Mouse (Mus musculus) stomach, postnatal 0 days (tissue): ENCODE results near the gene Nfe2l1. TPM values are rescaled to one million over a fixed set of nuclear protein-coding genes. Genes with fewer than 3 reads are reported as not detected.

Experiments used
- ATAC-seq: fragments of 200-750 bp; cut with Nextera tagmentation; 2 replicates; pipeline ENCODE4 v1.8.0; 2017; ENCODE audit not compliant: low FRiP score, low TSS enrichment
- DNase-seq: peaks from one replicate; pipeline ENCODE4 v3.0.0-alpha.2; 2016; ENCODE audit warnings: low spot score
- H3K27ac ChIP-seq: fragments of 300-500 bp; sonication (generic); replicated peaks from 2 replicates; pipeline ENCODE4 v1.5.1; 2014; ENCODE audit warnings: mild to moderate bottlenecking, control low read depth
- H3K27me3 ChIP-seq: fragments of 300-500 bp; sonication (generic); 2 replicates; pipeline ENCODE4 v1.6.1; 2014; ENCODE audit warnings: low read length; ENCODE audit not compliant: control insufficient read depth, insufficient read depth
- H3K36me3 ChIP-seq: fragments of 300-500 bp; sonication (generic); 2 replicates; pipeline ENCODE4 v1.6.1; 2014; ENCODE audit warnings: low read length, mixed read lengths; ENCODE audit not compliant: control insufficient read depth, insufficient read depth
- H3K4me1 ChIP-seq: fragments of 300-500 bp; sonication (generic); replicated peaks from 2 replicates; pipeline ENCODE4 v1.6.1; 2014; ENCODE audit warnings: antibody characterized with exemption; ENCODE audit not compliant: control insufficient read depth, insufficient read depth
- H3K4me2 ChIP-seq: fragments of 300-500 bp; sonication (generic); replicated peaks from 2 replicates; pipeline ENCODE4 v1.6.1; 2014; ENCODE audit warnings: low read depth, mild to moderate bottlenecking, control low read depth, moderate library complexity
- H3K4me3 ChIP-seq: fragments of 300-500 bp; sonication (generic); 2 replicates; pipeline ENCODE4 v1.5.1; 2014; ENCODE audit warnings: low read depth, low read length, control low read depth
- H3K9ac ChIP-seq: fragments of 300-500 bp; sonication (generic); 2 replicates; pipeline ENCODE4 v1.6.1; 2014; ENCODE audit warnings: mild to moderate bottlenecking, low read length, control low read depth, mixed read lengths
- H3K9me3 ChIP-seq: fragments of 300-500 bp; sonication (generic); 2 replicates; pipeline ENCODE4 v1.6.1; 2016; ENCODE audit warnings: low read length; ENCODE audit not compliant: control insufficient read depth
- CTCF ChIP-seq: IDR thresholded peaks from 2 replicates; pipeline ENCODE4 v1.5.1; 2016; ENCODE audit warnings: antibody characterized with exemption, low read depth, mild to moderate bottlenecking, moderate library complexity
- EP300 ChIP-seq: optimal IDR thresholded peaks from 2 replicates; pipeline ENCODE3; 2016; ENCODE audit warnings: antibody characterized with exemption
- WGBS: fragments of 180-500 bp; shearing (Covaris S2); extraction: QIAGEN DNeasy Blood & Tissue Kit; methylation state at CpG from one replicate; pipeline ENCODE4 v1.1.7; 2014; 5-methylcytosine and 5-hydroxymethylcytosine counted together
- microRNA counts: library from miRNA; unstranded; fragments of <30 nt; microRNA quantifications from one replicate; lab custom pipeline; 2015
- microRNA-seq: library from miRNA; unstranded; fragments of <30 nt; microRNA quantifications from one replicate; pipeline ENCODE4, GENCODE M21; 2016
- polyA plus RNA-seq: library from polyadenylated mRNA; unstranded; fragments of >200 nt; fragmentation: Nextera tagmentation; extraction: Ambion mirVana; gene quantifications from 2 replicates; pipeline ENCODE4 v1.2.1, GENCODE M21; 2015

Gene Nfe2l1
- polyA plus RNA-seq, 1 experiment from 2014 or later: 35.6 TPM

GRCm38 (mm10) chr11:96771274-96771975 is 58.3 kb downstream of the Nfe2l1 start:
- TF ChIP-seq EP300 (no peak), CTCF (no peak)
- WGBS: 93% methylated on average over 9 of the region's 9 CpGs
- Histone ChIP-seq H3K4me2 (no peak overlapping the region), H3K4me3 (no peak overlapping the region), H3K27me3 (no peaks in the 10 kb centered on the region), H3K9ac (no peak overlapping the region), H3K9me3 (no peaks in the 10 kb centered on the region), H3K4me1 (no peaks in the 10 kb centered on the region), H3K27ac (no peak overlapping the region), H3K36me3 (peaks cover 14% of the 10 kb centered on the region; the same call in 1 of the 2 replicates)
- ATAC-seq: no peak
- DNase-seq: no peak

GRCm38 (mm10) chr11:96768240-96768639 is 61.5 kb downstream of the Nfe2l1 start:
- peak overlapping the region; percentile 40 for H3K27ac ChIP-seq
- DNase-seq (no peak), ATAC-seq (no peak)
- no peak overlapping the region for H3K4me2 ChIP-seq
- no peak overlapping the region for H3K4me3 ChIP-seq
- H3K27me3 ChIP-seq: no peaks in the 10 kb centered on the region
- no peak overlapping the region for H3K9ac ChIP-seq
- H3K4me1 ChIP-seq: no peaks in the 10 kb centered on the region
- peaks cover 14% of the 10 kb centered on the region; the same call in 1 of the 2 replicates for H3K36me3 ChIP-seq
- 55% methylated on average over 9 of the region's 9 CpGs for WGBS
- TF ChIP-seq EP300: no peak
- H3K9me3 ChIP-seq: no peaks in the 10 kb centered on the region

MicroRNA genes within 50 kb of the gene (microRNA counts, 519-probe panel; counts per million panel counts)
- 6,538 counts per million, percentile 84 among the panel's probes with 10 or more counts for microRNA mmu-miR-152 (lab: Ali Mortazavi, UCI)

Small RNA genes within 50 kb of the gene (microRNA-seq; reads per million reads assigned to microRNA genes)
- gene Mir152: 356 reads per million, percentile 62 among the genes with 10 or more reads in this experiment

Other genes with a start within 250 kb of the Nfe2l1 start
- 17.6 and 17.8 TPM in 2 replicates for gene Snx11, start 52.4 kb downstream of the Nfe2l1 start, polyA plus RNA-seq
- gene Cbx1, start 40.8 kb downstream of the Nfe2l1 start, polyA plus RNA-seq: 30.5 and 38.7 TPM in 2 replicates
- gene Copz2, start 19.9 kb upstream of the Nfe2l1 start, polyA plus RNA-seq: 84.7 and 95.1 TPM in 2 replicates
- gene Cdk5rap3, start 86.5 kb upstream of the Nfe2l1 start, polyA plus RNA-seq: 61.7 and 64.9 TPM in 2 replicates
- 112 and 116 TPM in 2 replicates for gene Prr15l, start 98.1 kb upstream of the Nfe2l1 start, polyA plus RNA-seq
- 56.7 and 57.1 TPM in 2 replicates for gene Pnpo, start 114.0 kb upstream of the Nfe2l1 start, polyA plus RNA-seq
- 5.8 and 7.1 TPM in 2 replicates for gene Sp2, start 153.0 kb upstream of the Nfe2l1 start, polyA plus RNA-seq
- 21.2 and 22.0 TPM in 2 replicates for gene Sp6, start 183.4 kb upstream of the Nfe2l1 start, polyA plus RNA-seq
- gene Scrn2, start 200.0 kb upstream of the Nfe2l1 start, polyA plus RNA-seq: 11.8 and 12.5 TPM in 2 replicates
- 0.36 and 0.45 TPM in 2 replicates for gene Lrrc46, start 211.4 kb upstream of the Nfe2l1 start, polyA plus RNA-seq
- 56.3 and 60.8 TPM in 2 replicates for gene Mrpl10, start 211.6 kb upstream of the Nfe2l1 start, polyA plus RNA-seq
- gene Osbpl7, start 220.7 kb upstream of the Nfe2l1 start, polyA plus RNA-seq: 7.5 and 8.6 TPM in 2 replicates